Mouse (Mus musculus): ENCODE measurements around the gene Gramd4. TPM values are rescaled to one million over a fixed set of nuclear protein-coding genes. Genes with fewer than 3 reads are reported as not detected.

The Gramd4 gene
- polyA plus RNA-seq, 1 experiment from 2014 or later: 8.7 TPM

DNA sequence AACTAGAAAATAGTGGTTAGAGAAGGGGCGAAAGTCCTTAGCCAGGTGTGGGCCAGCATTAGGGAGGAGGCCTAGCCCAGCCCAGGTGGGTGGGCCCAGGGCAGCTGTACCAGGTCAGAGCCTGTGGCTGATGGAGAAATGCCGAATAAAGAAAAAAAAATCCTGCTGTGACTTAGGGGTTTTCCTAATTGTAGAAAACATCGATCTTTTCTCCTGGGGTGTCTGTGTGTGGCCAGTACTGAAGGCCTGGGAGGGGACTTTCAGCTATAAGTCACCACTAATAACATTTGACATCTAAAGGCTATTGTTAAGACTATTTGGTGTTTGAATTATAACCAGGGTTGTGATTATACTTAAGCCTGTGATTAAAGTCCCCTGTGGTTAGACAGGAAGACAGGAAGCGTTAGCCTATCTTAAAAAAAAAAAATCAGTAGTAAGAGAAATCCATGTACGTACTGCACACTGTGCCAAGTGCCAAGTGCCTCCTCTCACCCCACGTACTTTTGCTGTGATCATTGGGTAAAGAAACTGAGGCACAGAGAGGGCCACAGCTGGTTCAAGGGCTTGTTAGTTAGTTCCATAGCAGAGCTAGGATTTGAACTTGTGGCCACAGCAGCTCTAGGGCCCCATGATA is 4.5 kb downstream of the Gramd4 start:
- 70% methylated on average over 6 of the region's 6 CpGs for WGBS
- H3K4me1 ChIP-seq (replicated peaks; ENCODE audit: control insufficient read depth, insufficient read depth, low read length): peaks cover under 1% of the 10 kb centered on the region; the same call in 1 of the 2 replicates
- no peak overlapping the region for H3K4me3 ChIP-seq (ENCODE audit: low read depth, low read length)
- DNase-seq (ENCODE audit: low spot score) (no peak), ATAC-seq (ENCODE audit: low FRiP score) (no peak)
- no peak overlapping the region for H3K27ac ChIP-seq (ENCODE audit: low read depth, low read length)
- no peak overlapping the region for H3K9ac ChIP-seq (ENCODE audit: low read depth, low read length)
- no peak overlapping the region for H3K4me2 ChIP-seq (replicated peaks; ENCODE audit: low read depth, low read length)
- no peaks in the 10 kb centered on the region for H3K9me3 ChIP-seq (ENCODE audit: control insufficient read depth, low read length)
- no peaks in the 10 kb centered on the region for H3K27me3 ChIP-seq (ENCODE audit: control insufficient read depth, insufficient read depth, low read length)
- H3K36me3 ChIP-seq (ENCODE audit: control insufficient read depth, insufficient read depth, low read length): no peaks in the 10 kb centered on the region

DNA sequence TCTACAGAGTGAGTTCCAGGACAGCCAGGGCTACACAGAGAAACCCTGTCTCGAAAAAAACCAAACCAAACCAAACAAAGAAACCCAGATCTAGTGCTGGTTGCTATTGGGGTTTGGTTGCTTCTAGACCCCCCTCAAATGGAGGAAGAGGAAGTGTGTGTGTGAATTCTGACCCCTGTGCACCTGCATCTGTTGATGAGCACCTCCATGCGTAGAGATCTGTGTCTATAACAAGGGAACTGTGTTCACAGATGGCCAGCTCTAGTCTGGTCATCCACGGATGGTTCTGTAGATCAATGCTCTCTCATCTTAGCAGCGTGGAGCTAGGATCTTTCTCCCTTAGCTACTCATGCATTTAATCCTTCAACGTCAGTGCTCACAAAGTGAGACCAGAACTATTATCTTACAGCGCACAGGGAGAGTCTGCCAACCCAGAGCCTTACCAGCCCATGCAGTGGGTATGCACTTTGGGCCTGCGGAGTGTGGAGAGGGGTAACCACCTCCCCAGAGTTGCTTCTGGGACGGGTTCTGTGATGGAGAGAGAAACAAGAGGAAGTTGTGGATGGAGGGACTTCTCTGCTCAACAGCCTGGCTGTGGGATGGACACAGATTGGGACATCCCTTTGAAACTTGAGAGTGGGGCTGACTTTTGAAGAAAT is 6.8 kb downstream of the Gramd4 start:
- H3K9me3 ChIP-seq (ENCODE audit: control insufficient read depth, low read length): no peaks in the 10 kb centered on the region
- no peak for DNase-seq (ENCODE audit: low spot score)
- no peak overlapping the region for H3K9ac ChIP-seq (ENCODE audit: low read depth, low read length)
- no peak for ATAC-seq (ENCODE audit: low FRiP score)
- no peaks in the 10 kb centered on the region for H3K36me3 ChIP-seq (ENCODE audit: control insufficient read depth, insufficient read depth, low read length)
- H3K27ac ChIP-seq (ENCODE audit: low read depth, low read length): no peak overlapping the region
- H3K4me1 ChIP-seq (replicated peaks; ENCODE audit: control insufficient read depth, insufficient read depth, low read length): peaks cover 2% of the 10 kb centered on the region; the same call in 1 of the 2 replicates
- H3K4me3 ChIP-seq (ENCODE audit: low read depth, low read length): no peak overlapping the region
- H3K27me3 ChIP-seq (ENCODE audit: control insufficient read depth, insufficient read depth, low read length): no peaks in the 10 kb centered on the region
- WGBS: 82% methylated on average over 8 of the region's 8 CpGs
- H3K4me2 ChIP-seq (replicated peaks; ENCODE audit: low read depth, low read length): no peak overlapping the region

DNA sequence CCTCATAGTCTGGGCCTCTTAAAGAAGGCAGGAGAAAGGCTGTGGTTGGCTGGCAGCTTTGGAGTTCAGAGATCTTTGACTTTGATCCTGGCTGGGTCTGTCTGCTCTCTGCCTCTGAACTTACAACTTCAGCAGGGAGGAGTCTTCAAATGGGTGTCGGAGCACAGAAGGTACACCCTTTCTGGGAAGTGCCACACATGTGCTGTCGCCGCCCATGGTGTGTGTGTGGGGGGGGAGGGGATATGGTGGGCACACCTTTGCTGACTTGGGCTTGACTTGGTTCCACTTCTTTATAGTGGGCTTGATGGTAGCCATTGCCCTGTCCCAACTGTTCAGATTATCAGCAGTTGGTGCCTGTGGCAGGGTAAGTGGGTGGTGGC is 7.3 kb downstream of the Gramd4 start:
- DNase-seq (ENCODE audit: low spot score) (no peak), ATAC-seq (ENCODE audit: low FRiP score) (no peak)
- no peak overlapping the region for H3K27ac ChIP-seq (ENCODE audit: low read depth, low read length)
- no peaks in the 10 kb centered on the region for H3K9me3 ChIP-seq (ENCODE audit: control insufficient read depth, low read length)
- WGBS: 86% methylated on average over 3 of the region's 3 CpGs
- H3K4me1 ChIP-seq (replicated peaks; ENCODE audit: control insufficient read depth, insufficient read depth, low read length): peaks cover 2% of the 10 kb centered on the region; the same call in 1 of the 2 replicates
- no peaks in the 10 kb centered on the region for H3K27me3 ChIP-seq (ENCODE audit: control insufficient read depth, insufficient read depth, low read length)
- no peak overlapping the region for H3K9ac ChIP-seq (ENCODE audit: low read depth, low read length)
- H3K4me3 ChIP-seq (ENCODE audit: low read depth, low read length): no peak overlapping the region
- H3K4me2 ChIP-seq (replicated peaks; ENCODE audit: low read depth, low read length): no peak overlapping the region
- no peaks in the 10 kb centered on the region for H3K36me3 ChIP-seq (ENCODE audit: control insufficient read depth, insufficient read depth, low read length)

DNA sequence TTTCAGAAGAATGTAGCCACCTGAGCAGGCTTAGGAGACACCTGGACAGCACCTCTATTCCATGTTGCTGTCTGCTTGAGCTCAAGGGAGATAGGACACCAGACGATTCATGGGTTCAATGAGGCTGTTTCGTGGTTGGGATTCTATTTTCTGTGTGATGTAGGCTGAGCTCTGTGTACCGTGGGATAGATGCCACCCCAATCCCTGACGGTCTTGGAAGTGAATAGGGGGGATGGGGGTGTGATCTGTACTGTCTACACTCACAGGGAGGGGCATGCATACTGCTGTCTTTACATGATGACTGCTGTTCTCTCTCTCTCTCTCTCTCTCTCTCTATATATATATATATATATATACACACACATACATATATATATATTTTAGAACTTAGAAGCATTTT is 7.9 kb downstream of the Gramd4 start:
- Histone ChIP-seq H3K9ac (ENCODE audit: low read depth, low read length) (no peak overlapping the region), H3K4me2 (replicated peaks; ENCODE audit: low read depth, low read length) (no peak overlapping the region), H3K4me1 (replicated peaks; ENCODE audit: control insufficient read depth, insufficient read depth, low read length) (peaks cover 2% of the 10 kb centered on the region), H3K27ac (ENCODE audit: low read depth, low read length) (no peak overlapping the region), H3K9me3 (ENCODE audit: control insufficient read depth, low read length) (no peaks in the 10 kb centered on the region), H3K4me3 (ENCODE audit: low read depth, low read length) (no peak overlapping the region), H3K36me3 (ENCODE audit: control insufficient read depth, insufficient read depth, low read length) (no peaks in the 10 kb centered on the region), H3K27me3 (ENCODE audit: control insufficient read depth, insufficient read depth, low read length) (no peaks in the 10 kb centered on the region)
- DNase-seq (ENCODE audit: low spot score) (no peak), ATAC-seq (ENCODE audit: low FRiP score) (no peak)
- WGBS: 94% methylated on average over 4 of the region's 4 CpGs

DNA sequence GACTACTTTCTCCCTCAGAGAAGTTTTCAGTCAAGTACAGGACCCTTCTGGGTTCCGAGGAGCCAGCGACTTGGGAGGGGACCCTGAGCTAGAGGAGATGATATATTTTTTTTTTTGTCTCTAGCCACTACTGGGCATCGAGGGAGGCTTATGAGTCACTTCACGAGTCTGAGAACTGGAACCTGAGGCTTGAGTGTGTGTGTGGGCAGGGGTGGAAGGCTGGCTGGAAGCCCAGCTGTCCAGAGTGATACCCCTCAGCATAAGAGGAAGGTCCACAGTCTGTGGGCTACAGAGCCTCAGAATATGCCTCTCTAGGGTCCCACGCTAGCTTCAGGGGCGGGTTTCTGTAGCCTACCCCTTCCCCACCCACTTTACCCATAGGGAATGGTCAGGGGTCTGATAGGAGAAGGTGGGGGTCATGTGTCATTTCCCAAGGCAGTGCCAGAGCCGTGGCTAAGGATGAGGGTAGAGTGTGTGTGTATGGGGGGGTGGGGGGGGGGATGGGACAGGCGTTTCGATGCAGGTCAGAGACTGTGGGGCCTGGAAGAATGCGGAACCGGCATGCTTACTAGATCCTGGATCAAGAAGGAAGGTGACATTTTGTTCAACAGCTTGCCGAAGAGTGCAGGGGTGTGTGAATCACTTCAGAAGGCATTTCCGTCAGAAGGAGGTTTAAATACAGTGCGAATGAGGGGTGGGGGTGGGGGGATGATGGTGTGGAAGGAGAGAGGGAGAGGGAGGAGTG is 9.5 kb downstream of the Gramd4 start:
- no peaks in the 10 kb centered on the region for H3K27me3 ChIP-seq (ENCODE audit: control insufficient read depth, insufficient read depth, low read length)
- WGBS: 82% methylated on average over 14 of the region's 14 CpGs
- H3K4me3 ChIP-seq (ENCODE audit: low read depth, low read length): no peak overlapping the region
- H3K36me3 ChIP-seq (ENCODE audit: control insufficient read depth, insufficient read depth, low read length): no peaks in the 10 kb centered on the region
- no peak overlapping the region for H3K27ac ChIP-seq (ENCODE audit: low read depth, low read length)
- no peak overlapping the region for H3K4me2 ChIP-seq (replicated peaks; ENCODE audit: low read depth, low read length)
- peaks cover 2% of the 10 kb centered on the region for H3K4me1 ChIP-seq (replicated peaks; ENCODE audit: control insufficient read depth, insufficient read depth, low read length)
- ATAC-seq (ENCODE audit: low FRiP score) (no peak), DNase-seq (ENCODE audit: low spot score) (no peak)
- H3K9ac ChIP-seq (ENCODE audit: low read depth, low read length): no peak overlapping the region
- H3K9me3 ChIP-seq (ENCODE audit: control insufficient read depth, low read length): no peaks in the 10 kb centered on the region

DNA sequence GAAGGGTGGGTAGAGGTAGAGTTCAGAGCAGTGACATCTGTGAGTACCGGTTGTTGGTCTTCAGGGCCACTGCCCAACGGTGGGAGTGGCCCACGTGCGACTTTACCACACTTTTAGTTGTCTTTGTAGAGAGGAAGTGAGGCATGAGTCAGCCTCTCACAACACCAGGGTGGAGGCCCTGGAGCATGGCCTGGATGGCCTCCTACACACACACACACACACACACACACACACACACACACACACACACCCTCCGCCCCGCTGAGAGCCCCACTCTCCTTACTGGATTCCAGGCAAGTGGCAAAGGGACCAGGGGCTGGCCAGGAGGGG is 10.1 kb downstream of the Gramd4 start:
- no peak for ATAC-seq (ENCODE audit: low FRiP score)
- Histone ChIP-seq H3K27me3 (ENCODE audit: control insufficient read depth, insufficient read depth, low read length) (no peaks in the 10 kb centered on the region), H3K4me3 (ENCODE audit: low read depth, low read length) (no peak overlapping the region), H3K4me1 (replicated peaks; ENCODE audit: control insufficient read depth, insufficient read depth, low read length) (peaks cover 2% of the 10 kb centered on the region), H3K9me3 (ENCODE audit: control insufficient read depth, low read length) (no peaks in the 10 kb centered on the region), H3K27ac (ENCODE audit: low read depth, low read length) (no peak overlapping the region), H3K9ac (ENCODE audit: low read depth, low read length) (no peak overlapping the region), H3K36me3 (ENCODE audit: control insufficient read depth, insufficient read depth, low read length) (no peaks in the 10 kb centered on the region), H3K4me2 (replicated peaks; ENCODE audit: low read depth, low read length) (no peak overlapping the region)
- no peak for DNase-seq (ENCODE audit: low spot score)
- 83% methylated on average over 6 of the region's 6 CpGs for WGBS

DNA sequence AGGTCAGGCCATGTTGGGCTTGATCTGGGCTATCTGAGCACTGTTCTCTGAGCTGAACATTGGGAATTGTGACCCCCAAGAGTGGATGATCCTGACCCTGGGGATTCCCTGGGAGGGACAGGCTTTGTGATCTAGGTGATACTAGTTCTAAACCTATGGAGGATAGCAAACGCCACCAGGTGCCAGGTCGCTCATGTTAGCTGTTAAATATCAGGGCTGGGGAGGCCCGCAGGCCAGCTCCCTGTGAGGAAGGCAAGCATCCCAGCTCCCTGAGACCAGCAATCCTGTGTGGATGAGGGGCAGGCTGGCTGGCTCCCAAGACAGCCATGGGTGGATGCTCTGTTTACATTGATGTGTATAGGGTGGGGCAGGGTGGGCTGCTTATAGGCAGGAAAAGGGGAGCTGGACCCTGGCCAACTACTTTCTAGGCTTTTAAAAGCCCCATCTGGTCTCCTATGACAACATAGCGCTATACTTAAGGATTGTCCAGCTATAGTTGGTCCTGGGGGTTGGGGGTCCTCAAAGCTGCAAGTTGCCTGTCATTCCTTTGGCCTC is 10.5 kb downstream of the Gramd4 start:
- ATAC-seq (ENCODE audit: low FRiP score): no peak
- peaks cover 2% of the 10 kb centered on the region for H3K4me1 ChIP-seq (replicated peaks; ENCODE audit: control insufficient read depth, insufficient read depth, low read length)
- H3K36me3 ChIP-seq (ENCODE audit: control insufficient read depth, insufficient read depth, low read length): no peaks in the 10 kb centered on the region
- H3K4me2 ChIP-seq (replicated peaks; ENCODE audit: low read depth, low read length): no peak overlapping the region
- H3K27ac ChIP-seq (ENCODE audit: low read depth, low read length): no peak overlapping the region
- H3K9ac ChIP-seq (ENCODE audit: low read depth, low read length): no peak overlapping the region
- no peak overlapping the region for H3K4me3 ChIP-seq (ENCODE audit: low read depth, low read length)
- WGBS: 89% methylated on average over 4 of the region's 4 CpGs
- DNase-seq (ENCODE audit: low spot score): no peak
- H3K9me3 ChIP-seq (ENCODE audit: control insufficient read depth, low read length): no peaks in the 10 kb centered on the region
- H3K27me3 ChIP-seq (ENCODE audit: control insufficient read depth, insufficient read depth, low read length): no peaks in the 10 kb centered on the region

DNA sequence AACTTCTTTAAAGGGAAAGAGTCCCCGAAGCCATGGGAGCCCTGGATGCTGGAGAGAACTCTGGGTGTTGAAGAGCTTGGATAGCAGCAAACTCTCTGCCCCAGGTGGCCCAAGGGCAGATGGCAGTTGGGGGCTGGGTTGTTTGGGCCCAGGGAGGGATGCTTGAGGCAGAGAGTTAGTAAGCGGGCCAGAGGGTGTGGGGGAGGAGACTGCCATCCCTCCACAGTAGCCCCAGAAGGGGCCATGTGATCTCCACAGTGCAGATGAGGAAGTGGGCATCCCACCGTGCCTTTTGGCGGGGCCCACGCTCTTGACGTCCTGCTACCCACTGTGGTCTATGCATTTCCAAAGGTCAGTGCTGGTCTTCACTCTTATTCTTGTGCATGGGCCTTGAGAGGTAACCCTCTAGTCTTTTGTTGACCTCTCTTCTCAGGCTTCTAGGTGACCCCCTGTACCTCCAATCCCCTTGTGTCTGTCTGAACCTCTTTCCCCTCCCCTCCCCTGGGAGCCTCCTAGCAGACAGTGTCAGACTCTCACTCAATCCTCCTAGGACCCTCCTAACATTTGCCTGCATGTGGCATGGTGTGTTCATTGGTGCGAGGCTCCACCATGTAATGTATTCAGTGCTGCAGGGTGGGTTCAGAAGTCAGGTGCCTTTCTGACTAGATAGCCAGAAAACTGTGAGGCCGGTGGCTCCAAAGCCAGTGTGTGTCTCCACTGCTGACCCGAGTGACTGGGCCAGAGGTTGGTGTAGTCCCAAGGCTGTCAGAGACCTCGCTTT is 11.7 kb downstream of the Gramd4 start:
- no peak for DNase-seq (ENCODE audit: low spot score)
- 81% methylated on average over 9 of the region's 10 CpGs for WGBS

More for the DNA sequence above, 11.7 kb downstream of the Gramd4 start:
- Histone ChIP-seq H3K27me3 (ENCODE audit: control insufficient read depth, insufficient read depth, low read length) (no peaks in the 10 kb centered on the region), H3K4me3 (ENCODE audit: low read depth, low read length) (no peak overlapping the region), H3K36me3 (ENCODE audit: control insufficient read depth, insufficient read depth, low read length) (no peaks in the 10 kb centered on the region), H3K4me1 (replicated peaks; ENCODE audit: control insufficient read depth, insufficient read depth, low read length) (peaks cover 2% of the 10 kb centered on the region), H3K4me2 (replicated peaks; ENCODE audit: low read depth, low read length) (no peak overlapping the region), H3K27ac (ENCODE audit: low read depth, low read length) (no peak overlapping the region), H3K9me3 (ENCODE audit: control insufficient read depth, low read length) (no peaks in the 10 kb centered on the region), H3K9ac (ENCODE audit: low read depth, low read length) (no peak overlapping the region)
- no peak for ATAC-seq (ENCODE audit: low FRiP score)

Data from hindbrain, embryonic 11.5 days (tissue).